Mouse (Mus musculus): ENCODE data around the gene Hoxb9. TPM values are rescaled to one million over a fixed set of nuclear protein-coding genes. Genes with fewer than 3 reads are reported as not detected.

Gene Hoxb9
- 1,425 TPM in 1 of 2 replicates, not detected in the other for polyA plus RNA-seq (2012; ENCODE audit: insufficient read depth, insufficient read length, low replicate concordance, missing spikeins)

DNA sequence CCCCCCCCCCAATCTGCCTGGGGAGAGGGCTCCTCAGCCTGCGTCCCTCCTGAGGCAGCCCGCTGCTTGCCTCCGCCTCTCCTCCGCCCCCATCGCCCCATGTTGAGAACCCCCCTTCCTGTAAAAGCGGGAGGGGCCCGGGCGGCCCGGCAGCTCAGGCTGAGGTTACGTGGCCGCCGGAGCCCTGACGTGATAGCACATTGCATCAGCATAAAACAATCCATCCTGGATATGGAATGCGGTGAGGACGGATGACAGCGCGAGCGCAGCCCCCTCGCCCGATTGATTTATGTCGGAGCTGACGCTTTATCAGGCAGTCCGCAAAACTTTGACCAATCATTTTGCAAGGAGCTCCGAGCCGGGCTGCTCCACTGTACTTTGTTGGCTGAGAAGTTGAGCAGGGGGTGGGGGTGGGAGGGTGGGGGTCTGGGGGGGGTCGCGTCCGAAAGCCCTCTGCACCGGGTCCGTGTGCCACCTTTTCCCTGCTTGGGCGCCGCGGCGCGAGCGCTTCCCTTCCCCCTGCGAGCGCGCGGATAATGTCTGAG lies at the start of gene Hoxb9:
Hoxb9 (plus strand) TSS at position 462 of the 545 bp plus-strand sequence.
- TF ChIP-seq CTCF (IDR thresholded peaks at IDR 0.05; ENCODE audit: insufficient read depth, low read depth, low read length) (no peak), POLR2A (IDR thresholded peaks at IDR 0.05; ENCODE audit: insufficient read depth, low read depth, low read length) (no peak)
- Histone ChIP-seq H3K27ac (ENCODE audit: insufficient read depth, low read depth, low read length) (no peak within 1 kb of the TSS), H3K4me3 (ENCODE audit: insufficient read depth, low read depth, low read length) (no peak within 1 kb of the TSS), H3K4me1 (ENCODE audit: control insufficient read depth, insufficient read depth, low read length) (peaks cover 5% of the 10 kb centered on the region)
- WGBS, result under 1% methylated on average over 40 of the region's 40 CpGs

DNA sequence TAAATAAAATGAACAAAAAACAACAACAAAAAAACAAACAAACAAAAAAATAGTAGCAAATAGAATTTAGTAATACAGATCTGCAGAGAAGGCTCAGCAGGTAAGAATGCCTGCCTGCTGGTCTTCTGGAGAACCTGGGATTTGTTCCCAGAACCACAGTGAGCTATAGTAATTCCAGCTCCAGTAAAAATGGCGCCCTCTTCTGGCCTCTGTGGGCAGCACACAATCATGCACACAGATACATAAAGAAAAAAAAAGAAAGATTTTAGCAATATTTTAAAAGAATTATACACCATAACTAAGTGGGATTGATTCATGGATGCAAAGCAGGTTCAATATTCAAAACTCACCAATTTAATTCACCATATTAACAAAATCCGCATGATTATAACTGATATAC lies 47.4 kb upstream of the Hoxb9 start:
- H3K27ac ChIP-seq (ENCODE audit: insufficient read depth, low read depth, low read length), result no peak overlapping the region
- WGBS, result 42% methylated on average over 2 of the region's 2 CpGs
- H3K4me1 ChIP-seq (ENCODE audit: control insufficient read depth, insufficient read depth, low read length), result no peaks in the 10 kb centered on the region
- H3K4me3 ChIP-seq (ENCODE audit: insufficient read depth, low read depth, low read length), result no peak overlapping the region
- TF ChIP-seq POLR2A (IDR thresholded peaks at IDR 0.05; ENCODE audit: insufficient read depth, low read depth, low read length) (no peak), CTCF (IDR thresholded peaks at IDR 0.05; ENCODE audit: insufficient read depth, low read depth, low read length) (no peak)

DNA sequence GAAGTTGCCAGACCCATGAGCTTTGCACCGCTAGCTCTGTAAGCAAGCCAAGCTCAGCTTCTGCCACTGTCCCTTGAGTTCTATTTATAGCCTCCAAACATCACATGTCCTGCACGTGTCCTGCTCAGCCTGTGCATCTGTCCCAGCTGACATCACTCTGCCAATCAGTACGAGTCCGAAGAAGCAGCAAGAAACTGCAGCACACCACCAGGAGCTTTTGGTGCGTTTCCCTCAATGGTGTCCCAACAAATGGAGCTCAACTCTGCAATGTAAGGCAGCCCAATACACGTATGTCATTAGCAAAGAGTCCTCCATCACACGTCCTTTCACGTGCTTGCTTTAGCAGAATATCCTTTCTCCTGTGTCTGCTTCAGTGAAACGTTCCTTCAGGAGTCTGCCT lies 43.6 kb upstream of the Hoxb9 start:
- TF ChIP-seq POLR2A (IDR thresholded peaks at IDR 0.05; ENCODE audit: insufficient read depth, low read depth, low read length), result no peak
- no peak for TF ChIP-seq CTCF (IDR thresholded peaks at IDR 0.05; ENCODE audit: insufficient read depth, low read depth, low read length)
- H3K4me3 ChIP-seq (ENCODE audit: insufficient read depth, low read depth, low read length), result no peak overlapping the region
- WGBS, result 79% methylated on average over 9 of the region's 9 CpGs
- H3K27ac ChIP-seq (ENCODE audit: insufficient read depth, low read depth, low read length), result no peak overlapping the region
- no peaks in the 10 kb centered on the region for H3K4me1 ChIP-seq (ENCODE audit: control insufficient read depth, insufficient read depth, low read length)

DNA sequence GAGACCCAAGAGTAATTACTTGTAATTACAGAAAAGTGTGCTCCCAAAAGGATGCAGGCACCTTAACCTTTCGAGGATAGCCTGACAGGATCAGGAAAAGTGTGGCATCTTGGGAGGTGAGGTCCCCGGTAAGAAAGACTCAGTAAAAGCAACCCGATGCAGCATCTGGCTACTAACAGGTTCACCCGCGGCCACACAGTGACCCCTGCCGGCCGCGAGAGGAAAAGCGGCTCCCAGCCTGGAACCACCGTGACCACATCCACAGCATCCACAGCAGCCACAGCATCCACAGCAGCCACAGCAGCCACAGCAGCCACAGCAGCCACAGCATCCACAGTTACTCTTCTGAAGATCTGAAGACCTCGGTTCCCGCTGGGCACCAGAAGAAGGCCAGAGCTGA lies 36.4 kb upstream of the Hoxb9 start:
- no peak overlapping the region for H3K4me3 ChIP-seq (ENCODE audit: insufficient read depth, low read depth, low read length)
- TF ChIP-seq CTCF (IDR thresholded peaks at IDR 0.05; ENCODE audit: insufficient read depth, low read depth, low read length), result peak; percentile 55; the same call in 1 of the 2 replicates
- no peak for TF ChIP-seq POLR2A (IDR thresholded peaks at IDR 0.05; ENCODE audit: insufficient read depth, low read depth, low read length)
- WGBS, result 2% methylated on average over 12 of the region's 12 CpGs
- H3K4me1 ChIP-seq (ENCODE audit: control insufficient read depth, insufficient read depth, low read length), result no peaks in the 10 kb centered on the region
- H3K27ac ChIP-seq (ENCODE audit: insufficient read depth, low read depth, low read length), result no peak overlapping the region

DNA sequence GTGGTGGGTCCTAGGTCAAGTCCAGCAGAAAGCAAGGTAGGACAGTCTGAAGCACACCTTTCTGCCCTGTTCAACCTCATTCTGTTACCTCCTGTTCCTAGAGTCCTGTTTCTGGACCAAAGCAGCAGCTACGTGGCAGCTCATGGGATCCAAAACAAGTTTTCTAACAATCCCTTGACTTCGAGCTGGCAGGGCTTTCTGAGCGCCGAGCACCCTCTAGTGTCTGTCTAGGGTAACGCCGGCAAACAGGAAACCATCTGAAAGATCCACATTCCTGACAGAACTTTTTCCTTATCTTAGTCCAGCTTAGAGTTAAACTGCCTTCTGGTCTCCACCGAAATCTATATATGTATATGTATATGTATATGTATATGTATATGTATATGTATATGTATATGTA lies 31.0 kb upstream of the Hoxb9 start:
- WGBS, result 1% methylated on average over 7 of the region's 7 CpGs
- no peaks in the 10 kb centered on the region for H3K4me1 ChIP-seq (ENCODE audit: control insufficient read depth, insufficient read depth, low read length)

DNA sequence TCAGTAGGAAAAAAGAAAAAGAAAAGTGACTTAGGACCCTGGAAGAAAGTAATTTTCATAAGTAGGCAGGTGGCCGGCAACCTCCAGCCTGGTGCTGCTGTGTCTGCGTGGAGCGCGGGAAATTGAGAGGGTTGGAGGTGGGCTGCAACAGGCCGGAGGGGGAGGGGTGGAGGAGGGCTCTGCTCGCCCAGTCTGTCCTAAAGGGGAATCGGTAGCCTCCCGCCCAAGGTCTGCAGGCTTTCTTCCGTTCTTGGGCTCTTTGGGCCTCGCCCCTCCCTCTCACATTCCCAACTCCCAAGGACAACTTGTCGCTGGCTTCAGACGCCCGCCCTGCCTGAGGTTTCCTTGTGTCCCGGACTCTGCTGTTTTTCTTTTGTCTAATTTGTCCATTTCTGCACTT lies 20.4 kb upstream of the Hoxb9 start:
- no peak overlapping the region for H3K4me3 ChIP-seq (ENCODE audit: insufficient read depth, low read depth, low read length)
- 3% methylated on average over 14 of the region's 14 CpGs for whole genome bisulfite sequencing

More for the DNA sequence above, 31.0 kb upstream of the Hoxb9 start:
- no peak for TF ChIP-seq POLR2A (IDR thresholded peaks at IDR 0.05; ENCODE audit: insufficient read depth, low read depth, low read length)
- TF ChIP-seq CTCF (IDR thresholded peaks at IDR 0.05; ENCODE audit: insufficient read depth, low read depth, low read length), result peak; percentile 50; the same call in 1 of the 2 replicates
- H3K27ac ChIP-seq (ENCODE audit: insufficient read depth, low read depth, low read length), result no peak overlapping the region
- H3K4me3 ChIP-seq (ENCODE audit: insufficient read depth, low read depth, low read length), result no peak overlapping the region

DNA sequence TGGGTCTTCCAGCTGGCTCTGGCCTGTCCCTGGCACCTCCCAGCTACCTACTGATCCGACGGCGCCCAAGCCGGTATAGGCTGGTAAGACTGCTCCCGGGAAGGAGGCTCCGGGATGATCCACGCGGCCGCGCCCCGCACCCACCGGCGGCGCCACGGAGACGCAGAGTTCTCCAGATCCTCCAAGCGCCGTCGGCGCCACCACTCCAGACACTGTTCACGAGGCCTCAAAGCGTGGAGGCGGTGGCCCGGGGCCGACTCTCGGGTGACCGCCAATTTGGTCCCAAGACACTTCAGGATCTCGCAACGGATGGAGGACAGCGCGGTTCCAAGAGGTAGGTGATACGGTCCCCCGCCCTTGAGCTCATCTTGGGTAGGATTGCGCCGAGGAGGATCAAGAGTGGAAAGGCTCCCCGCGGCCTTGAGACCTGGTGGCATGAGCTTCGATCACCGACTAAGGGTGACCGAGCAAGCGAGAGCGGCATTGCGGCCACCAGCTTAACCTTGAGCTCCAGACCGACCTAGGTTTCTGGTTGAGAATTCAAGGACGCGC lies 19.7 kb upstream of the Hoxb9 start:
- no peak for TF ChIP-seq POLR2A (IDR thresholded peaks at IDR 0.05; ENCODE audit: insufficient read depth, low read depth, low read length)
- no peak for TF ChIP-seq CTCF (IDR thresholded peaks at IDR 0.05; ENCODE audit: insufficient read depth, low read depth, low read length)
- Histone ChIP-seq H3K4me3 (ENCODE audit: insufficient read depth, low read depth, low read length) (no peak overlapping the region), H3K27ac (ENCODE audit: insufficient read depth, low read depth, low read length) (no peak overlapping the region), H3K4me1 (ENCODE audit: control insufficient read depth, insufficient read depth, low read length) (no peaks in the 10 kb centered on the region)
- WGBS, result 3% methylated on average over 46 of the region's 46 CpGs

More for the DNA sequence above, 20.4 kb upstream of the Hoxb9 start:
- H3K27ac ChIP-seq (ENCODE audit: insufficient read depth, low read depth, low read length), result no peak overlapping the region
- TF ChIP-seq CTCF (IDR thresholded peaks at IDR 0.05; ENCODE audit: insufficient read depth, low read depth, low read length) (no peak), POLR2A (IDR thresholded peaks at IDR 0.05; ENCODE audit: insufficient read depth, low read depth, low read length) (no peak)
- no peaks in the 10 kb centered on the region for H3K4me1 ChIP-seq (ENCODE audit: control insufficient read depth, insufficient read depth, low read length)

DNA sequence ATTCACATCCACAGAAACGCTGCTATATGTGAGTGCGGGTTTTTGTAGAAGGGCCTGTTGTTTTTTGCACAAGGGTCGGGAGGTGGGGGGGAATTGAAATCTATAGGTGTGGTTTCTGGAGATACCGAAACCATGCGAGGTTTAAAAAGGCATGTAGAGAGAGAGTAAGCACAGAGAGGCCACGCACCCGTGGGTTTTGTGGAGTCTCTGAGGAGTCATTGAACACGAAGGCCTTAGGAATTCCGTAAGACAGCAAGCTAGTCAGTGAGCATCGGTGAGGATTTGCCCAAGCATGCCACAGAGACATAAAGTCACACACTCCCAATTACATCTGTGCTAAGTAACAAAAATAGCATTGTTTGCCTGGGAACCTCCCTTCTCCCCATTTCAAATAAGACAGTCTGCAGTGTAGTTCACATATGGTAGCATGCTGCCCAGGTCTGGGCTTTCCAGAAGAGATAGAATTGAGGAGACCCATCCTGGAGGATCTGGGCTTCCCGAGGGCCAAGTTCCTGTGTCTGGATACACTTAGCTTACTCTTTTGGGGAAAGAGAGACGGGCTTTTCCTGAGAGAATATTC lies 18.6 kb upstream of the Hoxb9 start:
- no peak overlapping the region for H3K27ac ChIP-seq (ENCODE audit: insufficient read depth, low read depth, low read length)
- H3K4me1 ChIP-seq (ENCODE audit: control insufficient read depth, insufficient read depth, low read length), result no peaks in the 10 kb centered on the region
- TF ChIP-seq POLR2A (IDR thresholded peaks at IDR 0.05; ENCODE audit: insufficient read depth, low read depth, low read length) (no peak), CTCF (IDR thresholded peaks at IDR 0.05; ENCODE audit: insufficient read depth, low read depth, low read length) (no peak)
- 4% methylated on average over 12 of the region's 12 CpGs for WGBS
- no peak overlapping the region for H3K4me3 ChIP-seq (ENCODE audit: insufficient read depth, low read depth, low read length)

DNA sequence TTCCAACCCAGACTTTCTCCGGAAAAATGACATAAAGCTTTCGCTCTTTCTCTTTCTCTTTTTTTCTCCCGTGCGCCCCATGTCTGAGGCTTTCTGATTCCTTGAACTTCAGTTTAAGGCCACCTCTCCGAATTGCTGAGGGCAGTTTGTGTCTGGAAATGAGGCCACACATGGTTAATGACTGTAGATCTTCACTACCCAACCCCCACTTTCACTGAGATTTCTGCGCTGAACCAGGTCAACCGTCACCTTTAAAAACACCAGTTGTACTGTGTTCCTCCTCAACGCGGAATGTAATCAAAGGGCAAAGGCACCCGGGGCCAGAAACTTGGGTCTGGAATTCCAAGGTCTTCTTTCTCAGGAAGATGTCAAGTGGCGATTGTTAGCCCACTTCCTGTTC lies 17.0 kb upstream of the Hoxb9 start:
- TF ChIP-seq POLR2A (IDR thresholded peaks at IDR 0.05; ENCODE audit: insufficient read depth, low read depth, low read length), result no peak
- TF ChIP-seq CTCF (IDR thresholded peaks at IDR 0.05; ENCODE audit: insufficient read depth, low read depth, low read length), result no peak
- H3K4me3 ChIP-seq (ENCODE audit: insufficient read depth, low read depth, low read length), result no peak overlapping the region
- 4% methylated on average over 11 of the region's 11 CpGs for WGBS

More for the DNA sequence above, 17.0 kb upstream of the Hoxb9 start:
- Histone ChIP-seq H3K27ac (ENCODE audit: insufficient read depth, low read depth, low read length) (no peak overlapping the region), H3K4me1 (ENCODE audit: control insufficient read depth, insufficient read depth, low read length) (no peaks in the 10 kb centered on the region)
